Mouse (Mus musculus) megakaryocyte, embryonic 14.5 days (primary cell): ENCODE results near the gene 9830107B12Rik.

ENCODE experiments used
- FLI1 ChIP-seq: IDR thresholded peaks from 2 replicates; pipeline ENCODE4 v1.6.1; 2012; ENCODE audit warnings: low read length, inconsistent platforms, mixed read lengths
- GATA1 ChIP-seq: IDR thresholded peaks from 3 replicates; pipeline ENCODE4 v1.6.1; 2012; ENCODE audit warnings: mixed read lengths, low read length, inconsistent platforms, borderline replicate concordance

DNA sequence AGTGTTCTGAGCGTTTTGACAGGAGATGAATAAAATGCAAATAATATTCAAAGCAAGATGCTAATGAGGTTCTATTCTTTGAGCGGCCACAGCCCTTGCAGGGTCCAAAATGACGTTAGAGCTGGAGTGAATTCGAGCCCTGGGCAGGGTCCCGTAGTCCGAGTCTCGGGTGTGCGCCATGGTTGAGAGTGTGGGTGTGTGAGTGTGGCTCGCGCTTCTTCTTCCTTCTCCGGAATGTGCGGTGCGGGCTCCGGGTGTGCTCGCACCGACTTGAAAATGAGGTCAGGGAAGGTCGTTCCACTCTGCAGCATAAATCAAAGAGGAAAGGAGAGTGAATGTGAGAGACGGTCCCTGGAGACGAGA, 47.6 kb downstream of the 9830107B12Rik start:
- TF ChIP-seq GATA1 (no peak), FLI1 (no peak)
